Mouse (Mus musculus) CH12.LX (cell line): ENCODE results near the gene Crip3. TPM values are rescaled to one million over a fixed set of nuclear protein-coding genes. Genes with fewer than 3 reads are reported as not detected.

Experiments used
- DNase-seq: peaks from one replicate; pipeline ENCODE4 v3.0.0-alpha.2; 2013; ENCODE audit errors: extremely low read depth
- H3K27ac ChIP-seq: 2 replicates; pipeline ENCODE4 v1.5.1; 2012; ENCODE audit warnings: low read depth, mild to moderate bottlenecking, control low read depth, moderate library complexity; ENCODE audit not compliant: insufficient read depth
- H3K27me3 ChIP-seq: replicated peaks from 2 replicates; pipeline ENCODE3; 2012; ENCODE audit warnings: inconsistent platforms
- H3K36me3 ChIP-seq, 2 experiments: replicated peaks in 1 of 2; 2 replicates each; pipeline versions ENCODE3 to v1.6.1; 2012; ENCODE audit warnings: inconsistent platforms in 1 of 2, low read length in 1 of 2, mild to moderate bottlenecking in 1 of 2, mixed read lengths in 1 of 2, moderate library complexity in 1 of 2; ENCODE audit not compliant: control insufficient read depth in 1 of 2, insufficient read depth in 1 of 2
- H3K4me1 ChIP-seq, 2 experiments: 2 replicates each; pipeline ENCODE4 v1.6.1; 2012; ENCODE audit warnings: inconsistent platforms in 1 of 2, moderate library complexity in 1 of 2; ENCODE audit not compliant: insufficient read depth in 2 of 2, control insufficient read depth in 1 of 2
- H3K4me2 ChIP-seq: 2 replicates; pipeline ENCODE4 v1.6.1; 2012; ENCODE audit warnings: low read depth, mild to moderate bottlenecking, control low read depth; ENCODE audit not compliant: poor library complexity, insufficient read depth, severe bottlenecking
- H3K4me3 ChIP-seq, 3 experiments: fragments of 150-350 bp in 1 of 3; sonication (generic) in 1 of 3; replicated peaks in 1 of 3; 2 replicates each; pipeline versions ENCODE3 to v1.5.1; 2011 to 2012; ENCODE audit warnings: low read depth in 2 of 3, low read length in 2 of 3, mild to moderate bottlenecking in 2 of 3, moderate library complexity in 2 of 3, control low read depth in 1 of 3, improper control_type of control experiment in 1 of 3, inconsistent platforms in 1 of 3, mixed read lengths in 1 of 3; ENCODE audit not compliant: poor library complexity in 1 of 3
- H3K79me2 ChIP-seq: replicated peaks from 2 replicates; pipeline ENCODE4 v1.6.1; 2012; ENCODE audit warnings: mild to moderate bottlenecking, moderate library complexity; ENCODE audit not compliant: control insufficient read depth, poor library complexity, insufficient read depth, severe bottlenecking; ENCODE audit errors: extremely low read depth
- H3K9ac ChIP-seq: 2 replicates; pipeline ENCODE4 v1.6.1; 2012; ENCODE audit warnings: low read depth, mild to moderate bottlenecking, control low read depth, moderate library complexity; ENCODE audit not compliant: insufficient read depth
- H3K9me3 ChIP-seq: replicated peaks from 2 replicates; pipeline ENCODE3; 2012; ENCODE audit warnings: low read length, inconsistent platforms, mixed read lengths
- KAT2A ChIP-seq: IDR thresholded peaks from 2 replicates; pipeline ENCODE4 v1.6.1; 2012; ENCODE audit warnings: low read length, improper control_type of control experiment, inconsistent platforms; ENCODE audit not compliant: insufficient replicate concordance
- MAX ChIP-seq: IDR thresholded peaks from 2 replicates; pipeline ENCODE4 v1.6.1; 2011; ENCODE audit warnings: low read length, improper control_type of control experiment
- MYC ChIP-seq: IDR thresholded peaks from 2 replicates; pipeline ENCODE4 v1.6.1; 2011; ENCODE audit warnings: low read depth, mild to moderate bottlenecking, improper control_type of control experiment, low read length
- NELFE ChIP-seq: IDR thresholded peaks from 2 replicates; pipeline ENCODE4 v1.6.1; 2011; ENCODE audit warnings: low read depth, low read length, improper control_type of control experiment
- NRF1 ChIP-seq: IDR thresholded peaks from 2 replicates; pipeline ENCODE4 v1.6.1; 2014; ENCODE audit warnings: low read depth, mild to moderate bottlenecking, inconsistent platforms, low read length, improper control_type of control experiment, moderate library complexity
- PAX5 ChIP-seq: IDR thresholded peaks from 2 replicates; pipeline ENCODE4 v1.6.1; 2012; ENCODE audit warnings: low read length, inconsistent platforms, mixed read lengths
- POLR2A ChIP-seq: IDR thresholded peaks from 2 replicates; pipeline ENCODE4 v1.6.1; 2011; ENCODE audit warnings: low read depth, mild to moderate bottlenecking, improper control_type of control experiment, low read length
- RAD21 ChIP-seq: IDR thresholded peaks from 2 replicates; pipeline ENCODE4 v1.6.1; 2011; ENCODE audit warnings: low read depth, mild to moderate bottlenecking, low read length, improper control_type of control experiment, moderate library complexity
- RCOR1 ChIP-seq: conservative IDR thresholded peaks from 2 replicates; pipeline ENCODE4 v1.6.1; 2012; ENCODE audit warnings: low read depth, mild to moderate bottlenecking, inconsistent platforms, low read length, improper control_type of control experiment
- TBP ChIP-seq: conservative IDR thresholded peaks from 2 replicates; pipeline ENCODE4 v1.6.1; 2011; ENCODE audit warnings: low read depth, low read length, improper control_type of control experiment
- TCF12 ChIP-seq: IDR thresholded peaks from 2 replicates; pipeline ENCODE4 v1.6.1; 2014; ENCODE audit warnings: low read depth, mild to moderate bottlenecking, inconsistent platforms, low read length, improper control_type of control experiment
- UBTF ChIP-seq: IDR thresholded peaks from 2 replicates; pipeline ENCODE4 v1.6.1; 2012; ENCODE audit warnings: low read depth, mild to moderate bottlenecking, inconsistent platforms, low read length, improper control_type of control experiment, moderate library complexity
- USF2 ChIP-seq: conservative IDR thresholded peaks from 2 replicates; pipeline ENCODE4 v1.6.1; 2011; ENCODE audit warnings: low read depth, low read length, improper control_type of control experiment
- ZC3H11A ChIP-seq: IDR thresholded peaks from 2 replicates; pipeline ENCODE4 v1.6.1; 2012; ENCODE audit warnings: low read depth, mild to moderate bottlenecking, inconsistent platforms, low read length, improper control_type of control experiment
- ZKSCAN1 ChIP-seq: IDR thresholded peaks from 2 replicates; pipeline ENCODE4 v1.6.1; 2012; ENCODE audit warnings: low read depth, inconsistent platforms, low read length, improper control_type of control experiment, borderline replicate concordance
- ZMIZ1 ChIP-seq: IDR thresholded peaks from 2 replicates; pipeline ENCODE4 v1.6.1; 2012; ENCODE audit warnings: low read depth, mild to moderate bottlenecking, inconsistent platforms, low read length, improper control_type of control experiment
- ZNF384 ChIP-seq: IDR thresholded peaks from 2 replicates; pipeline ENCODE4 v1.6.1; 2012; ENCODE audit warnings: low read depth, low read length, improper control_type of control experiment, inconsistent platforms
- dilution Hi-C: fragments of 300-500 bp; cut with MboI; formaldehyde crosslinking; loops from 2 replicates; pipeline ENCODE4 v1.14.3; 2020; ENCODE audit warnings: low sequenced_read_pairs; ENCODE audit not compliant: extremely low pct_unique_long_range_greater_than_20kb, extremely low pct_ligation_motif_present
- in situ Hi-C: fragments of 300-500 bp; cut with MboI; formaldehyde crosslinking; loops from 3 replicates; pipeline ENCODE4 v1.14.3; 2019; ENCODE audit warnings: low sequenced_read_pairs, low pct_ligation_motif_present, low pct_unique_long_range_greater_than_20kb, mixed read lengths
- polyA plus RNA-seq: library from polyadenylated mRNA; unstranded; fragments of >175 nt; gene quantifications from 2 replicates; pipeline ENCODE4 v1.2.1, GENCODE M21; 2012; ENCODE audit warnings: low read depth; ENCODE audit not compliant: insufficient read length
- total RNA-seq, 2 experiments: library from RNA; depleted of rRNA; stranded (reverse); fragments of 300-350 nt in 1 of 2; fragments of >200 nt in 1 of 2; gene quantifications; 2 replicates each; pipeline ENCODE4 v1.2.3; 2012 to 2014

The Crip3 gene
- total and polyA plus RNA-seq, 3 experiments: not detected

- TF ChIP-seq NRF1 (peak; percentile 94), NELFE (peak; percentile 47; the same call in 1 of the 2 replicates), RAD21 (no peak), RCOR1 (no peak), KAT2A (no peak), ZC3H11A (no peak), MYC (no peak), ZMIZ1 (no peak), USF2 (peak; percentile 87), ZKSCAN1 (no peak), MAX (peak; percentile 83), TBP (0 out of 2 replicates have a peak, but pooled peaks have one; percentile 37), PAX5 (no peak), TCF12 (peak; percentile 33; the same call in 1 of the 2 replicates), ZNF384 (no peak)
Measured at GRCm38 (mm10) chr17:46383294-46384060, 45.2 kb upstream of the Crip3 start, which contains the start of gene Zfp318 (continued).

- in situ Hi-C loops: no loop called here
- Histone ChIP-seq H3K4me1 (peaks cover 4 to 20% of the 10 kb centered on the region in 2 experiments; a peak in 3 of 4 replicates), H3K79me2 (no peaks in the 10 kb centered on the region), H3K4me3 (peak overlapping the region; percentile 51 to 87 (median 66)), H3K36me3 (no peaks in the 10 kb centered on the region), H3K27me3 (peaks cover 25% of the 10 kb centered on the region), H3K9ac (peak overlapping the region; percentile 72), H3K4me2 (peak overlapping the region; percentile 55), H3K9me3 (no peaks in the 10 kb centered on the region), H3K27ac (no peak overlapping the region)
- peak; percentile 18 for DNase-seq
- TF ChIP-seq UBTF: 0 out of 2 replicates have a peak, but pooled peaks have one; percentile 13
- TF ChIP-seq POLR2A: no peak
- dilution Hi-C loops: no loop called here
Measured at GRCm38 (mm10) chr17:46384061-46384801, 44.5 kb upstream of the Crip3 start.
